Mouse (Mus musculus) lung, embryonic 16.5 days (tissue): ENCODE measurements around the gene Myh8. TPM values are rescaled to one million over a fixed set of nuclear protein-coding genes. Genes with fewer than 3 reads are reported as not detected.

Source experiments
- ATAC-seq: fragments of 200-750 bp; cut with Nextera tagmentation; 2 replicates; pipeline ENCODE4 v1.8.0; 2017; ENCODE audit warnings: low read depth, mild to moderate bottlenecking, moderate library complexity
- H3K27ac ChIP-seq: fragments of 300-500 bp; sonication (generic); 2 replicates; pipeline ENCODE4 v1.5.1; 2014; ENCODE audit warnings: mild to moderate bottlenecking, control low read depth, low read length
- H3K27me3 ChIP-seq: fragments of 300-500 bp; sonication (generic); 2 replicates; pipeline ENCODE4 v1.6.1; 2014; ENCODE audit warnings: low read depth, low read length, mixed read lengths; ENCODE audit not compliant: control insufficient read depth, insufficient read depth
- H3K36me3 ChIP-seq: fragments of 300-500 bp; sonication (generic); 2 replicates; pipeline ENCODE4 v1.6.1; 2014; ENCODE audit warnings: low read length; ENCODE audit not compliant: control insufficient read depth, insufficient read depth
- H3K4me1 ChIP-seq: fragments of 300-500 bp; sonication (generic); replicated peaks from 2 replicates; pipeline ENCODE4 v1.6.1; 2014; ENCODE audit warnings: low read length, mixed read lengths; ENCODE audit not compliant: control insufficient read depth, insufficient read depth
- H3K4me2 ChIP-seq: fragments of 300-500 bp; sonication (generic); 2 replicates; pipeline ENCODE4 v1.6.1; 2014; ENCODE audit warnings: low read depth, low read length, control low read depth
- H3K4me3 ChIP-seq: fragments of 300-500 bp; sonication (generic); 2 replicates; pipeline ENCODE4 v1.5.1; 2014; ENCODE audit warnings: mild to moderate bottlenecking, low read length, control low read depth
- H3K9ac ChIP-seq: fragments of 300-500 bp; sonication (generic); 2 replicates; pipeline ENCODE4 v1.6.1; 2014; ENCODE audit warnings: low read length, control low read depth
- H3K9me3 ChIP-seq: fragments of 300-500 bp; sonication (generic); 2 replicates; pipeline ENCODE4 v1.6.1; 2016; ENCODE audit warnings: low read length; ENCODE audit not compliant: control insufficient read depth
- WGBS: fragments of 180-500 bp; shearing (Covaris S2); extraction: QIAGEN DNeasy Blood & Tissue Kit; methylation state at CpG from one replicate; pipeline ENCODE4 v1.1.7; 2014; 5-methylcytosine and 5-hydroxymethylcytosine counted together
- polyA plus RNA-seq: library from polyadenylated mRNA; unstranded; fragments of >200 nt; fragmentation: Nextera tagmentation; extraction: Ambion mirVana; gene quantifications from 2 replicates; pipeline ENCODE4 v1.2.1, GENCODE M21; 2015

Gene Myh8
- polyA plus RNA-seq, 1 experiment from 2014 or later = 4.9 TPM

- no peak overlapping the region for H3K9ac ChIP-seq
- peak overlapping the region; percentile 28 for H3K4me2 ChIP-seq
- ATAC-seq = peak; percentile 69; the same call in 1 of the 2 replicates
- H3K36me3 ChIP-seq = no peaks in the 10 kb centered on the region
- H3K9me3 ChIP-seq = no peaks in the 10 kb centered on the region
- 43% methylated on average over 14 of the region's 14 CpGs for WGBS
- H3K27ac ChIP-seq = no peak overlapping the region
- no peaks in the 10 kb centered on the region for H3K27me3 ChIP-seq
- no peak overlapping the region for H3K4me3 ChIP-seq
- no peaks in the 10 kb centered on the region for H3K4me1 ChIP-seq
These were observed 73.3 kb downstream of the Myh8 start for GRCm38 (mm10) chr11:67350153-67350768.

- H3K4me3 ChIP-seq = no peak overlapping the region
- no peak overlapping the region for H3K4me2 ChIP-seq
- no peaks in the 10 kb centered on the region for H3K9me3 ChIP-seq
- 47% methylated on average over 4 of the region's 4 CpGs for WGBS
- H3K9ac ChIP-seq = no peak overlapping the region
- H3K36me3 ChIP-seq = no peaks in the 10 kb centered on the region
- ATAC-seq = no peak
- no peaks in the 10 kb centered on the region for H3K4me1 ChIP-seq
- H3K27me3 ChIP-seq = no peaks in the 10 kb centered on the region
- no peak overlapping the region for H3K27ac ChIP-seq
These were observed 76.1 kb downstream of the Myh8 start for GRCm38 (mm10) chr11:67353011-67353410.

GRCm38 (mm10) chr11:67358031-67358430 lies 81.1 kb downstream of the Myh8 start:
- Histone ChIP-seq H3K36me3 (no peaks in the 10 kb centered on the region), H3K4me1 (no peaks in the 10 kb centered on the region), H3K27ac (no peak overlapping the region), H3K4me2 (no peak overlapping the region), H3K4me3 (no peak overlapping the region), H3K27me3 (no peaks in the 10 kb centered on the region), H3K9ac (no peak overlapping the region), H3K9me3 (no peaks in the 10 kb centered on the region)
- WGBS = 66% methylated on average over 10 of the region's 10 CpGs
- ATAC-seq = no peak

Other genes with a start within 250 kb of the Myh8 start
- 29.1 and 29.2 TPM in 2 replicates for gene Adprm, start 224.5 kb upstream of the Myh8 start, polyA plus RNA-seq
- 14.7 and 15.8 TPM in 2 replicates for gene Sco1, start 224.5 kb upstream of the Myh8 start, polyA plus RNA-seq
- gene Myh3, start 198.8 kb upstream of the Myh8 start, polyA plus RNA-seq = 7.1 and 10.8 TPM in 2 replicates
- gene Myh2, start 106.1 kb upstream of the Myh8 start, polyA plus RNA-seq = 0.05 TPM in 1 of 2 replicates, not detected in the other
- gene Myh1, start 77.1 kb upstream of the Myh8 start, polyA plus RNA-seq = 0.35 TPM in 1 of 2 replicates, not detected in the other
- gene Myh4, start 39.1 kb upstream of the Myh8 start, polyA plus RNA-seq = 0.35 TPM in 1 of 2 replicates, not detected in the other
- gene Myh13, start 44.5 kb downstream of the Myh8 start, polyA plus RNA-seq = 0.28 and 0.58 TPM in 2 replicates
- gene Gas7, start 178.3 kb downstream of the Myh8 start, polyA plus RNA-seq = 11.7 and 13.5 TPM in 2 replicates